Comparison of ENCODE assay signal across 22 mouse cellular contexts in the genomic region with DNA sequence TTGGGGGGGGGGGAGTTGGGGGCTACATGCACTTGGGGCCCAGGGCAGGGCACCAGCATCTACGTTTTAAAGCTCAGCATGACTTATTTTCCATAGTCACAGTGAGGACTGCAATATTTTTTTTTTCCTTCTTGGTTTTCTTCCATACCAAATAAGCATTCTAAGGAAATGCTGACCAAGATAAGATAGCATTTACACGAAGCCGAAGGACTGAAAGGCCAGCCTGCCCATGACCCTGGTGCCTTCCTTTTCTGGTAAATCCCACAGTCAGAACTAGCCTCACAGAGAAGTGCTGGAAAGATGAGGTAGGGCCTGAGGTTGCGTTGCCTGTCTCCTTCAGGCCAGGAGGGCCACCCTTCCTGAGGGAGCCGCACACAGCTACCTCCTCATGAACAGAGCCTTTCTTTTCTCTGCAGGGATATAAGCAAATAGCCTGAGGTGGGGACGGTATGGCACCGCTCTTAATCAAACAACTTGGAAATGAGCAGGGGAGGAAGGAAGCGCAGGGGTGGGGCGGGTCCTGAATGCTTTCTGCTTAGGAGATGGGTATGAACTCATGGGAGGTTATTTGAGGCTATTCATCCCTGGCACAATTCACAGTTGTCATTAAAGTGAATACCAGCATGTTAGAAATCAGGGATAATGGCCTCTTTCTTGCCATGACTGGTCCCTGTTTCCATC. TPM values are rescaled to one million over a fixed set of nuclear protein-coding genes. Genes with fewer than 3 reads are reported as not detected.
A peak's percentile ranks its signal among the peaks of the same experiment; 100 is the strongest.
DNase-seq lines count a peak whose midpoint lies in the region; ATAC-seq and TF ChIP-seq lines count a peak whose summit lies in the region.
"Had no signal": no experiment of that assay in that cellular context is flagged by ENCODE, and none has a peak within 500 bp of the region (broad histone marks: within the 10 kb centered on the region; RNA-seq: fewer than 3 reads in every experiment).

No protein-coding gene starts in this region.

- DNase-seq in heart, postnatal 14 days: no peak
- peak; percentile 24 for DNase-seq in ovary, adult 18-20 months (ENCODE audit: low spot score)
- DNase-seq in ovary, postnatal 10 days (ENCODE audit: low spot score): no peak
- peak; percentile 44 for DNase-seq in lung, postnatal 14 days
- DNase-seq in adrenal gland, adult 8-10 months: no peak
- no peak for DNase-seq in forebrain, postnatal 0 days
- DNase-seq: adrenal gland, postnatal 10 days; B cell, adult 2 months; cerebellum, adult 2 months; cerebellum, postnatal 25 days; heart, postnatal 4 days; kidney, adult 9 months; right cerebral cortex, postnatal 14 days; spleen, adult 18-20 months; thymus, postnatal 14 days had no signal

- 49% methylated on average over 9 of the region's 9 CpGs for WGBS in heart, embryonic 13.5 days
- WGBS in forebrain, postnatal 0 days: 78% methylated on average over 9 of the region's 9 CpGs

- no peak for TF ChIP-seq CTCF in forebrain, postnatal 0 days (IDR thresholded peaks at IDR 0.05; ENCODE audit: low read depth)

- no peaks in the 10 kb centered on the region for H3K27me3 ChIP-seq in heart, embryonic 13.5 days (replicated peaks)
- no peaks in the 10 kb centered on the region for H3K27me3 ChIP-seq in forebrain, postnatal 0 days (ENCODE audit: insufficient read depth, low read length)
- H3K27me3 ChIP-seq: embryonic facial prominence, embryonic 12.5 days; hindbrain, embryonic 15.5 days; intestine, embryonic 15.5 days; limb, embryonic 12.5 days; midbrain, embryonic 12.5 days had no signal

- peaks cover 31% of the 10 kb centered on the region for H3K4me1 ChIP-seq in heart, embryonic 13.5 days
- no peaks in the 10 kb centered on the region for H3K4me1 ChIP-seq in forebrain, postnatal 0 days (ENCODE audit: insufficient read depth)
- H3K4me1 ChIP-seq: hindbrain, embryonic 15.5 days; intestine, embryonic 15.5 days; midbrain, embryonic 12.5 days had no signal

- H3K9ac ChIP-seq in heart, embryonic 13.5 days: no peak overlapping the region
- no peak overlapping the region for H3K9ac ChIP-seq in forebrain, postnatal 0 days
- H3K9ac ChIP-seq: embryonic facial prominence, embryonic 12.5 days; hindbrain, embryonic 15.5 days; intestine, embryonic 15.5 days; limb, embryonic 12.5 days; liver, embryonic 14.5 days; midbrain, embryonic 12.5 days had no signal

- H3K4me2 ChIP-seq in heart, embryonic 13.5 days: no peak overlapping the region
- H3K4me2 ChIP-seq in forebrain, postnatal 0 days (ENCODE audit: low read depth): no peak overlapping the region
- H3K4me2 ChIP-seq: embryonic facial prominence, embryonic 12.5 days; hindbrain, embryonic 15.5 days; intestine, embryonic 15.5 days; limb, embryonic 12.5 days; midbrain, embryonic 12.5 days had no signal

- no peak overlapping the region for H3K4me3 ChIP-seq in heart, embryonic 13.5 days
- H3K4me3 ChIP-seq in forebrain, postnatal 0 days (ENCODE audit: low read depth, low read length): no peak overlapping the region
- H3K4me3 ChIP-seq: embryonic facial prominence, embryonic 12.5 days; hindbrain, embryonic 15.5 days; intestine, embryonic 15.5 days; limb, embryonic 12.5 days; midbrain, embryonic 12.5 days had no signal

- intact Hi-C loops in heart, postnatal 14 days (cut with DNase I): no loop called here

- no peaks in the 10 kb centered on the region for H3K36me3 ChIP-seq in heart, embryonic 13.5 days
- H3K36me3 ChIP-seq in forebrain, postnatal 0 days (ENCODE audit: insufficient read depth): no peaks in the 10 kb centered on the region
- H3K36me3 ChIP-seq: embryonic facial prominence, embryonic 12.5 days; hindbrain, embryonic 15.5 days; intestine, embryonic 15.5 days; limb, embryonic 12.5 days; midbrain, embryonic 12.5 days had no signal

- no peak for ATAC-seq in heart, embryonic 13.5 days (ENCODE audit: extremely low read depth, insufficient number of reproducible peaks, low FRiP score, low TSS enrichment)
- ATAC-seq in forebrain, postnatal 0 days: no peak
- ATAC-seq: intestine, embryonic 15.5 days had no signal

- H3K9me3 ChIP-seq in heart, embryonic 13.5 days: no peaks in the 10 kb centered on the region
- H3K9me3 ChIP-seq in forebrain, postnatal 0 days (ENCODE audit: low read length): no peaks in the 10 kb centered on the region
- H3K9me3 ChIP-seq: embryonic facial prominence, embryonic 12.5 days; hindbrain, embryonic 15.5 days; intestine, embryonic 15.5 days; limb, embryonic 12.5 days; midbrain, embryonic 12.5 days had no signal

- H3K27ac ChIP-seq in heart, embryonic 13.5 days (replicated peaks): 0 out of 2 replicates have a peak overlapping the region, but pooled peaks have one; percentile 4
- H3K27ac ChIP-seq in forebrain, postnatal 0 days (ENCODE audit: low read depth, low read length): no peak overlapping the region
- H3K27ac ChIP-seq: embryonic facial prominence, embryonic 12.5 days; hindbrain, embryonic 15.5 days; intestine, embryonic 15.5 days; limb, embryonic 12.5 days; liver, embryonic 14.5 days; midbrain, embryonic 12.5 days had no signal

RNA-seq across cellular contexts. Expression of a gene that starts 14.7 kb away (rescaled TPM):
- polyA plus RNA-seq in heart, embryonic 13.5 days (2015; fragmentation: Nextera tagmentation; extraction: Ambion mirVana): 24.5 and 25.5 TPM in 2 replicates
- 10 to 100 TPM; 44.0 to 49.4 TPM for total RNA-seq in heart, postnatal 14 days (2021)
- 10 to 100 TPM; 23.6 to 29.9 (median 28.8) TPM for total RNA-seq in adrenal gland, adult 8-10 months (2022)
- 22.7 and 22.8 TPM in 2 replicates for total RNA-seq in forebrain, postnatal 0 days (2014; rRNA removed)
- 26.8 and 29.0 TPM in 2 replicates for polyA plus RNA-seq in forebrain, postnatal 0 days (2015; fragmentation: Nextera tagmentation; extraction: Ambion mirVana)

RNA-seq across cellular contexts. Expression of a gene that starts 46.7 kb away (rescaled TPM):
- 0.51 and 0.83 TPM in 2 replicates for polyA plus RNA-seq in heart, embryonic 13.5 days (2015; fragmentation: Nextera tagmentation; extraction: Ambion mirVana)
- total RNA-seq in heart, postnatal 14 days (2021): 10 to 100 TPM; 31.8 to 32.0 TPM
- total RNA-seq in adrenal gland, adult 8-10 months (2022): 10 to 100 TPM in 1 of 4 experiments, 1 to 10 TPM in 3; 8.1 to 10.0 (median 9.0) TPM
- total RNA-seq in forebrain, postnatal 0 days (2014; rRNA removed): 16.6 and 18.6 TPM in 2 replicates
- 3.0 and 3.9 TPM in 2 replicates for polyA plus RNA-seq in forebrain, postnatal 0 days (2015; fragmentation: Nextera tagmentation; extraction: Ambion mirVana)

RNA-seq across cellular contexts. Expression of a gene that starts 47.6 kb away (rescaled TPM):
- 111 and 116 TPM in 2 replicates for polyA plus RNA-seq in heart, embryonic 13.5 days (2015; fragmentation: Nextera tagmentation; extraction: Ambion mirVana)
- 10 to 100 TPM; 86.7 to 90.4 TPM for total RNA-seq in heart, postnatal 14 days (2021)
- total RNA-seq in adrenal gland, adult 8-10 months (2022): 100 to 1,000 TPM in 3 of 4 experiments, 10 to 100 TPM in 1; 85.3 to 121 (median 112) TPM
- total RNA-seq in forebrain, postnatal 0 days (2014; rRNA removed): 92.9 and 139 TPM in 2 replicates
- polyA plus RNA-seq in forebrain, postnatal 0 days (2015; fragmentation: Nextera tagmentation; extraction: Ambion mirVana): 179 and 245 TPM in 2 replicates

Comparison
In these comparisons a context has a peak if more than half of its experiments do, and no peak if none do; other contexts are left out.
1. DNase-seq: peak in ovary, adult 18-20 months (single experiment) and lung, postnatal 14 days (single experiment); none in heart, postnatal 14 days (0 of 2), ovary, postnatal 10 days (single experiment), adrenal gland, adult 8-10 months (single experiment) and forebrain, postnatal 0 days (single experiment).